ENCODE assay signal across 9 mouse cellular contexts in the genomic region with DNA sequence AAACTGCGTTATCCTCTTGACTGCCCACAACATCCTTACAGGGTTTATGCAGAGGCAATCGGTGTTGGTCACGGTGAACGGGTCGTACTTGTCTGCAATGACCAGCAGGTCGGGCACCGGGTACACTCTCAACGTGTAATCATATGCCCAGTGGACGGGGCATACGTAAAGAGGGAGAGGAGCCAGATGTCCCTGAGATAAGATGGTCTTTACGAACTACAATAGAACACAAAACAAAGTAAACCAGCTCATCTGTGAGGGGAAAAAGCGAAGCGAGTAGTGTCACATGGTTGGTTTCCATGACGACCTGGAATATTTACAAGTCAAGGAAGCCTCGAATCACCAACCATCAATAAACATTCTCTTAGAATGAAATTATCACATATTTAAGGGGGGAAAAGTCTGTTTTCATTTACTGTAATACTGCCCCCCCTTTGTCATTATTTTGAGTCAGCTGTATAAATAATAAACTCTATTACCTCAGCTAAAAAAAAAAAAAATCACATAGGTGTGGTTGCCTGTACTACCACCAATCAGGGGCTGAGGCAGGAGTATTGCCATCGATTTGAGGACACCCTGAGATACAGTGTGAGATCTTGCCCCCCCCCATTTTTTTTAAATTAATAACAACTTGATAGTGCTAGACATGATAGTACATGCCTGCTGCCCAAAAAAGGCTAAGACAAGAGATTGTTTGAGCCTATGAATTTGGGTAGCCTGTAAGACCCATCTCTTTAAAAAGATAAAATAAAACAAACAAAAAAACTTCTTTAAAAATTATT. TPM values are rescaled to one million over a fixed set of nuclear protein-coding genes. Genes with fewer than 3 reads are reported as not detected.
A peak's percentile ranks its signal among the peaks of the same experiment; 100 is the strongest.
DNase-seq lines count a peak whose midpoint lies in the region; ATAC-seq lines count a peak whose summit lies in the region.
"Had no signal": no experiment of that assay in that cellular context is flagged by ENCODE, and none has a peak within 500 bp of the region (broad histone marks: within the 10 kb centered on the region; RNA-seq: fewer than 3 reads in every experiment).

A gene (minus strand): TSS at position 216 of the 782 bp plus-strand sequence.

- H3K4me3 ChIP-seq in heart, embryonic 16.5 days (ENCODE audit: low read length), result no peak within 1 kb of the TSS
- H3K4me3 ChIP-seq in hindbrain, embryonic 11.5 days (ENCODE audit: low read depth, low read length), result no peak within 1 kb of the TSS
- no peak within 1 kb of the TSS for H3K4me3 ChIP-seq in midbrain, embryonic 14.5 days (replicated peaks; ENCODE audit: low read depth, low read length)

- H3K4me2 ChIP-seq in heart, embryonic 16.5 days (ENCODE audit: low read depth, low read length), result no peak within 1 kb of the TSS
- no peak within 1 kb of the TSS for H3K4me2 ChIP-seq in hindbrain, embryonic 11.5 days (replicated peaks; ENCODE audit: low read depth, low read length)
- peak within 1 kb of the TSS; percentile 24; the same call in 1 of the 2 replicates for H3K4me2 ChIP-seq in midbrain, embryonic 14.5 days (ENCODE audit: low read length)

- no peak for DNase-seq in heart, adult 18-20 months
- peak; percentile 54 for DNase-seq in ZHBTc4 (ENCODE audit: low read depth, low spot score)
- peak; percentile 49 for DNase-seq in hindbrain, embryonic 11.5 days (ENCODE audit: low spot score)
- DNase-seq in midbrain, embryonic 14.5 days, result peak; percentile 79
- DNase-seq in gastrocnemius, postnatal 10 days, result no peak
- no peak for DNase-seq in cerebellum, adult 9-10 months
- DNase-seq in cerebellum, adult 9-11 months, result no peak

- 86% methylated on average over 16 of the region's 16 CpGs for WGBS in heart, embryonic 16.5 days
- WGBS in hindbrain, embryonic 11.5 days, result 77% methylated on average over 16 of the region's 16 CpGs
- 67% methylated on average over 16 of the region's 16 CpGs for WGBS in midbrain, embryonic 14.5 days

- no peaks in the 10 kb centered on the region for H3K27me3 ChIP-seq in heart, embryonic 16.5 days (ENCODE audit: control insufficient read depth, insufficient read depth, low read length)
- no peaks in the 10 kb centered on the region for H3K27me3 ChIP-seq in hindbrain, embryonic 11.5 days (ENCODE audit: control insufficient read depth, insufficient read depth, low read length)
- H3K27me3 ChIP-seq in midbrain, embryonic 14.5 days (ENCODE audit: control insufficient read depth, insufficient read depth, low read length), result no peaks in the 10 kb centered on the region

- no peak for ATAC-seq in heart, embryonic 16.5 days (replicated peaks; ENCODE audit: extremely low read depth, insufficient read depth, low FRiP score)
- 0 out of 2 replicates have a peak, but pooled peaks have one; percentile 47 for ATAC-seq in hindbrain, embryonic 11.5 days (ENCODE audit: low FRiP score)
- no peak for ATAC-seq in midbrain, embryonic 14.5 days (ENCODE audit: low FRiP score, low TSS enrichment)

- peaks cover 4% of the 10 kb centered on the region for H3K4me1 ChIP-seq in heart, embryonic 16.5 days (ENCODE audit: control insufficient read depth, insufficient read depth, low read length)
- no peaks in the 10 kb centered on the region for H3K4me1 ChIP-seq in hindbrain, embryonic 11.5 days (replicated peaks; ENCODE audit: control insufficient read depth, insufficient read depth, low read length)
- peaks cover 2% of the 10 kb centered on the region; the same call in 1 of the 2 replicates for H3K4me1 ChIP-seq in midbrain, embryonic 14.5 days (ENCODE audit: control insufficient read depth, insufficient read depth, low read length)

- no peaks in the 10 kb centered on the region for H3K9me3 ChIP-seq in heart, embryonic 16.5 days (replicated peaks; ENCODE audit: control insufficient read depth, low read length)
- no peaks in the 10 kb centered on the region for H3K9me3 ChIP-seq in hindbrain, embryonic 11.5 days (ENCODE audit: control insufficient read depth, low read length)
- no peaks in the 10 kb centered on the region for H3K9me3 ChIP-seq in midbrain, embryonic 14.5 days (ENCODE audit: control insufficient read depth, low read length)

- H3K27ac ChIP-seq in heart, embryonic 16.5 days (ENCODE audit: low read length), result no peak within 1 kb of the TSS
- H3K27ac ChIP-seq in hindbrain, embryonic 11.5 days (ENCODE audit: low read depth, low read length), result no peak within 1 kb of the TSS
- H3K27ac ChIP-seq in midbrain, embryonic 14.5 days (replicated peaks; ENCODE audit: low read depth, low read length), result no peak within 1 kb of the TSS

- no peak within 1 kb of the TSS for H3K9ac ChIP-seq in heart, embryonic 16.5 days (ENCODE audit: low read length)
- no peak within 1 kb of the TSS for H3K9ac ChIP-seq in hindbrain, embryonic 11.5 days (ENCODE audit: low read depth, low read length)
- H3K9ac ChIP-seq in midbrain, embryonic 14.5 days (replicated peaks; ENCODE audit: low read length), result no peak within 1 kb of the TSS

- peaks cover 16% of the 10 kb centered on the region for H3K36me3 ChIP-seq in heart, embryonic 16.5 days (ENCODE audit: control insufficient read depth, insufficient read depth)
- H3K36me3 ChIP-seq in hindbrain, embryonic 11.5 days (ENCODE audit: control insufficient read depth, insufficient read depth, low read length), result no peaks in the 10 kb centered on the region; the same call in 1 of the 2 replicates
- H3K36me3 ChIP-seq in midbrain, embryonic 14.5 days (ENCODE audit: control insufficient read depth, insufficient read depth, low read length), result peaks cover 7% of the 10 kb centered on the region

RNA-seq across cellular contexts. Expression of the gene that starts here (rescaled TPM):
- polyA plus RNA-seq in heart, embryonic 16.5 days (2015; fragmentation: Nextera tagmentation; extraction: Ambion mirVana), result 14.1 and 18.9 TPM in 2 replicates
- 1 to 10 TPM; 1.7 to 2.5 TPM for total RNA-seq in heart, adult 18-20 months (2021)
- polyA plus RNA-seq in hindbrain, embryonic 11.5 days (2014; fragmentation: Nextera tagmentation; extraction: Ambion mirVana), result 34.5 and 36.2 TPM in 2 replicates
- polyA plus RNA-seq in midbrain, embryonic 14.5 days (2014; fragmentation: Nextera tagmentation; extraction: Ambion mirVana), result 11.7 and 13.8 TPM in 2 replicates
- total RNA-seq in gastrocnemius, postnatal 10 days (2021), result 1 to 10 TPM; 2.7 to 3.6 TPM
- polyA plus RNA-seq: gonadal fat pad, adult 2 months had no signal

Comparison
In these comparisons a context has a peak if more than half of its experiments do, and no peak if none do; other contexts are left out.
1. DNase-seq: peak in ZHBTc4 (single experiment), hindbrain, embryonic 11.5 days (single experiment) and midbrain, embryonic 14.5 days (single experiment); none in heart, adult 18-20 months (0 of 2), gastrocnemius, postnatal 10 days (single experiment), cerebellum, adult 9-10 months (single experiment) and cerebellum, adult 9-11 months (single experiment).